Mouse (Mus musculus): ENCODE measurements around the gene Mcm6. TPM values are rescaled to one million over a fixed set of nuclear protein-coding genes. Genes with fewer than 3 reads are reported as not detected.

Gene Mcm6
- polyA plus RNA-seq, 1 experiment = 1.9 TPM

GRCm38 (mm10) chr1:128295717-128296528 lies 63.5 kb downstream of the Mcm6 start:
- H3K4me3 ChIP-seq (ENCODE audit: insufficient read depth, low read depth, low read length) = no peak overlapping the region
- no peak overlapping the region for H3K27ac ChIP-seq (replicated peaks; ENCODE audit: low read depth, low read length)
- no peaks in the 10 kb centered on the region for H3K4me1 ChIP-seq (ENCODE audit: control insufficient read depth, insufficient read depth, insufficient read length, low read length)

- no peaks in the 10 kb centered on the region for H3K4me1 ChIP-seq (ENCODE audit: control insufficient read depth, insufficient read depth, insufficient read length, low read length)
- H3K27ac ChIP-seq (replicated peaks; ENCODE audit: low read depth, low read length) = no peak overlapping the region
- H3K4me3 ChIP-seq (ENCODE audit: insufficient read depth, low read depth, low read length) = no peak overlapping the region
Measured at GRCm38 (mm10) chr1:128295296-128295695, 64.2 kb downstream of the Mcm6 start.

DNA sequence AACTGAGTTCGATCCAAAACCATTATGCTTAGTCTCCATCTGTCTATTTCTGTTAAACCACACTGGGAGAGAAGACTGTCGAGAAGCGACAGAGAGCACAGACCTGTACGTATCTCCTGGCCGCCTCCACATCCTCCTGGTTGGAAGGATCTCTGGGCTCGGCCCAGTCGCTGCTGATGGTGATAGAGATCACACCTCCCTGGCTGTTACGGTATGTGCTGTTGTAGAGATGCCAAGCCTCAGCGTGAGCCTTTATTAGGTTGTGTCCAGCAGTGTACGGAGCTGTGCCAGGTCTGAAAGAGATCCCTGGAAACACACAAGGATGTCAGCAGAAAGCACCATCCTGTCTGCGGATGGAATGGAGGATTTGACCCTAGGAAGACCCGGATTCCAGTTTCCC lies 65.9 kb downstream of the Mcm6 start:
- no peak overlapping the region for H3K4me3 ChIP-seq (ENCODE audit: insufficient read depth, low read depth, low read length)
- H3K27ac ChIP-seq (replicated peaks; ENCODE audit: low read depth, low read length) = no peak overlapping the region
- H3K4me1 ChIP-seq (ENCODE audit: control insufficient read depth, insufficient read depth, insufficient read length, low read length) = no peaks in the 10 kb centered on the region

DNA sequence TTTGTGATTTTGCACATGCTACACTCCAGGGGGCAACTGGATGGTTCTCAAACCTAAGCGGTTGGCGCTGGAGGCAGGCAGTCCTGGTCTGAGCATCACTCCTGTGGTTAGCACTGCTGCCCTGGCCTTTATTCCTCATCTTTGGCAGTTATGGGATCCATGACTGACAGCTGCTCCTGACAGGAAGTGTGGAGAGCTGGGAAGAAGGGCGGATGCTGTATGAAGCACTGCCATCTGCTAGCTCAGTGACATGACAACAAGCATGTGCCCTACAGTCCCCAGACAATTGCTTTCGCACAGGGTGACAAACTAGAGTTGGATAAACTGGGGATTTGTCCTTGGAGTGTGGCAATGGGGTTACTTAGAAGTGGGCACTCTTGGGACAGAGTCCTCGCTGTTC lies 69.2 kb downstream of the Mcm6 start:
- Histone ChIP-seq H3K27ac (replicated peaks; ENCODE audit: low read depth, low read length) (no peak overlapping the region), H3K4me1 (ENCODE audit: control insufficient read depth, insufficient read depth, insufficient read length, low read length) (no peaks in the 10 kb centered on the region), H3K4me3 (ENCODE audit: insufficient read depth, low read depth, low read length) (no peak overlapping the region)

DNA sequence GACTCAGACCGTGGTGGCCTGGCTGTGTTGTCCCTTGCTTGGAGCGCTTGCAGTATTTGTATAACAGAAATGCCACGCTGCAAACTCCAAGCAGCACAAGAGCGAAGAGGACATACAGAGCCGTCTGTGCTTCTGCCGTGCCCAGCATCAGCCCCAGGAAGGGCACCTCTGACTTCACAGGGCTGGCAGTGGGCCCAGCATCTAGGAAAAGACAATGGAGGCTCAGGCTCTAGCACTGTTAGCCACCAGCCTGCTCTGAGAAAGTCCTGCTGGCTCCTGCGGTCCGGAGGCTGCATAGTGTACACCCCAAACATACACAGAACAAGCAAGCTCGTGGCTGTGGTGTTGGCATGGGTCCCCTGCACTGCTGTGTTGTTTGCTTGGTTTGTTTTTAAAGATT lies 74.3 kb downstream of the Mcm6 start:
- Histone ChIP-seq H3K27ac (replicated peaks; ENCODE audit: low read depth, low read length) (no peak overlapping the region), H3K4me3 (ENCODE audit: insufficient read depth, low read depth, low read length) (no peak overlapping the region), H3K4me1 (ENCODE audit: control insufficient read depth, insufficient read depth, insufficient read length, low read length) (no peaks in the 10 kb centered on the region)

DNA sequence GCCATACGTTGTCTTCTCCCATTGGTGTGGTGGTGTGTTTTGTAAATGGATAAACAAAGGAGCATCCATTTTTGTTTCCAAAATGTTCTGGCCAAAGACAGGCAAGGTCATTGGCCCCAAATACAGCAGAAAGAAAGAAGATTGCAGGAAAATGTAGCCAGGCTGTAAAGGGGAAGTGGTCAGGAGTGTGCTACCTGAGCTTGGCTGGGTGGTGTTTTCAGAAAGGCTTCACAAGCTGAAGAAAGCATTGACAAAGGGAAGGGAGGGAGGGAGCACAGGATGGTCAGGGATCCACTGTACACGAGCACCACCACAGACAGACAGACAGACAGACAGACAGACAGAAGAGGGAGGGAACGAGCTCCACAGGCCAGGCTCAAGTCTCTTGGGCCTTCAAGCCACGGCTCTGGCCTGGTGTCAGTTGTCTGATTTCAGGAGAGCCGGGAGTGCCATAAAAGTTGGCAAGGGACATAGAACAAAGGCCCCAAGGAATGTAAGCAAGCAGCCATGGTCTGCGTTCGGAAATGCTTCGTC lies 75.2 kb downstream of the Mcm6 start:
- H3K4me1 ChIP-seq (ENCODE audit: control insufficient read depth, insufficient read depth, insufficient read length, low read length) = no peaks in the 10 kb centered on the region

GRCm38 (mm10) chr1:128282924-128283323 lies 76.5 kb downstream of the Mcm6 start:
- no peaks in the 10 kb centered on the region for H3K4me1 ChIP-seq (ENCODE audit: control insufficient read depth, insufficient read depth, insufficient read length, low read length)
- no peak overlapping the region for H3K4me3 ChIP-seq (ENCODE audit: insufficient read depth, low read depth, low read length)
- no peak overlapping the region for H3K27ac ChIP-seq (replicated peaks; ENCODE audit: low read depth, low read length)

More for the DNA sequence above, 75.2 kb downstream of the Mcm6 start:
- no peak overlapping the region for H3K27ac ChIP-seq (replicated peaks; ENCODE audit: low read depth, low read length)
- no peak overlapping the region for H3K4me3 ChIP-seq (ENCODE audit: insufficient read depth, low read depth, low read length)

GRCm38 (mm10) chr1:128281753-128282152 lies 77.7 kb downstream of the Mcm6 start:
- H3K27ac ChIP-seq (replicated peaks; ENCODE audit: low read depth, low read length) = no peak overlapping the region
- H3K4me3 ChIP-seq (ENCODE audit: insufficient read depth, low read depth, low read length) = no peak overlapping the region
- no peaks in the 10 kb centered on the region for H3K4me1 ChIP-seq (ENCODE audit: control insufficient read depth, insufficient read depth, insufficient read length, low read length)

Other genes with a start within 250 kb of the Mcm6 start
- 57.3 and 61.0 TPM in 2 replicates for gene Ubxn4, start 115.7 kb downstream of the Mcm6 start, polyA plus RNA-seq (2012; ENCODE audit: insufficient read depth, insufficient read length, missing spikeins)
- gene Lct, start 31.3 kb downstream of the Mcm6 start, polyA plus RNA-seq (2012; ENCODE audit: insufficient read depth, insufficient read length, missing spikeins) = not detected in 2 replicates
- 70.1 and 74.0 TPM in 2 replicates for gene Dars, start 57.7 kb upstream of the Mcm6 start, polyA plus RNA-seq (2012; ENCODE audit: insufficient read depth, insufficient read length, missing spikeins)
- gene Cxcr4, start 232.6 kb upstream of the Mcm6 start, polyA plus RNA-seq (2012; ENCODE audit: insufficient read depth, insufficient read length, missing spikeins) = 2.3 and 4.5 TPM in 2 replicates